Mouse (Mus musculus) v-Abl transformed pro-B cells (cell line): ENCODE measurements around the gene Arl10.

Source experiments
- in situ Hi-C, 2 experiments: fragments of 400-800 bp; cut with MboI; formaldehyde crosslinking; loops; one replicate each; pipeline ENCODE4 v1.15.1; 2025; ENCODE audit not compliant: unreplicated experiment in 2 of 2

The Arl10 gene

DNA sequence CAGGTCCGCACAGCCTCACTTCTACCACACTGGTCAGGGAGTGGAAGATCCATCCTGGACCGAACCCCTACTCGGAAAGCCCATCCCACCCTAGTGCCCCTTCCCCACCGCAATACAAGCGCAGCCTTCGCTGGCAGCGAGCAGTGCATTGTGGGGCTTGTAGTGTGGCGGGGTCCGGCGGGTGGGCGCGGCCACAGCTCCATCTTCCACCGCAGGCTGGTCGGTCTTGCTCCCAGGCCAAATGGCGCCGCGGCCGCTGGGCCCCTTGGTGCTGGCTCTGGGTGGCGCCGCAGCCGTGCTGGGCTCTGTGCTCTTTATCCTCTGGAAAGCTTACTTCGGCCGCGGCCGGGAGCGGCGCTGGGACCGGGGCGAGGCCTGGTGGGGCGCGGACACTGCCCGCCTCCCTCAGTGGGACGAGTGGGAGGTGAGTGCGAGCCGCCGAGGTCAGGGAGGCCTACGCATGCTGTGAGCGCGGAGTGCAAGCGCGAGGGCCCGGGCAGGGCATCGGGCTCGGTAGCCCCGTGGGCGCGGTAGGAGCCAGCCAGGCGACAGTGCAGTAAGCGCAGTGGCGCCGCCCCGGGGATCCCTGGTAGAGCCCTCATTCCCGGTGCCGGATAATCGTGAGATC is at the start of gene Arl10:
Gene Arl10, plus strand, starts transcription at position 162 of the 628 bp plus-strand sequence.
- in situ Hi-C loops: no loop called here

DNA sequence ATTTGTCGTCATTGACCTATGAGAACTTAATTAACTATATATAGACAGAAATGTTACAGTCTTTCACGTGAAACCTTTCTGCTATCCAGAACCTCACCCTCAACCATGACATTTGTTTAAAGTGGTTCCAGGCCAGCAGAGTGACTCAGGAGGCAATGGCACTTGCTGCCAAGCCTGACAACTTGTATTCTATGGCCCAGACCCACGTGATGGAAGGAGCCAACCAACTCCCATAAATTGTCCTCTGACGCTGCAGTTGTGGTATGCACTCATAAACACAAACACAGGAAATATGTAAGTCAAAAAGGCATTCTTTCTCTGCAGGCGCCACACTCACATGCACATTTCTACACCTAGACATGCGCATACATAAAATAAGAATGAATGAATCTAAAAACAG is 47.7 kb upstream of the Arl10 start:
- in situ Hi-C loops: no loop called here

DNA sequence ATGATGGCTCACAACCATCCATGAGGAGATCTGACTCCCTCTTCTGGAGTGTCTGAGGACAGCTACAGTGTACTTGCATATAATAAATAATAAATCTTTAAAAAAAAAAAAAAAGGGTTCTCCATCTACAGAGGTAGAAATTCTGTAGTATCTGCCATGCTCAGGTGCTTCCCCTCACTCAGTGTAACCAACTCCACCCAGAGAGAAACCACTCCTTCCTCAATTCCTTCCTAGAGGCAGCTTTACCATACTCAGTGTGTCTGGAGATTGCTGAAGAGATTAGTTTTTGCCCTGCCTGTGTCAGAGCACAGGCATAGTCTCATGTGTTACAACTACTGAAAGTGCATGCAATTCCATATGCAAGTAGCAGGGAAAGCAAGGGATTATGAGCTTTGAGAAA is 42.7 kb upstream of the Arl10 start:
- in situ Hi-C loops: loop anchor here in 1 of 2 experiments (10.0 kb wide), 1 partner anchor 427 kb away; no protein-coding TSS in a partner anchor

DNA sequence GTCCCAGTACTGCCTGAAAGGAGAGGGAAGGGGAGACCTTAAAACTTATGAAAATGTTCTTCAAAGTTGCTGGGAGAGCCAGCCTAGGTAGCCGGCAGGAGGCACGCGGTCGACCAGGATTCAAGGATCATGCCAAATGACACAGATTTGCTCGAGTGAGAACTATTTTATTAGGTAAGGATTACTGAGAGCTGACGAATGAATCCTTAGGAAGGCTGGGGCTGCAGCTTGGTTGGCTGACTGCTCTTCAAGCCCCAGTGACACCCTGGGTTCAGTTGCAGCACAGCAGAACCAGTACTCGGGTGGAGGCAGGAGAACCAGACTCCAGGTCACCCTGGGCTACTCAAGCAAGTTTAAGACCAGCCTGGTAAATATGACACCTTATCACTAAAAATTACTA is 26.8 kb upstream of the Arl10 start:
- in situ Hi-C loops: no loop called here

DNA sequence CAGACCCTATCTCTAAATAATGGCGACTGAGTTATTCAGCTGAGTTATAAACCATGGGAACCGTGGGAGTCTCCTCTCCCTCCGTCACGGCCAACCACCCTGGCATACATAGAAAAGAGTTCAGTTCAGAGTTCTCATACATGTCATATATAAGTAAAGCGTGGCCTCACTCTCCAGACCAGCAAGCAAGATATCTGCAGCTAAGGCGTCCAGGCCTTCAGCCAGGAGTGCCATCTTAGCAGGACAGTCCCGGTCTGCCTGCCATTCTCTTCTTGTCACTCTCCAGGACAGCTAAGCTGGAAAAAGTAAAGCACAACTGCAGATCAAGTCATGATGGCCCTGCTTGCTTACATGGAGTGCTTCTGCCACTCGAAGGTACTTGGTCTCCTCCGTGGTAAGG is 18.6 kb upstream of the Arl10 start:
- in situ Hi-C loops: no loop called here

DNA sequence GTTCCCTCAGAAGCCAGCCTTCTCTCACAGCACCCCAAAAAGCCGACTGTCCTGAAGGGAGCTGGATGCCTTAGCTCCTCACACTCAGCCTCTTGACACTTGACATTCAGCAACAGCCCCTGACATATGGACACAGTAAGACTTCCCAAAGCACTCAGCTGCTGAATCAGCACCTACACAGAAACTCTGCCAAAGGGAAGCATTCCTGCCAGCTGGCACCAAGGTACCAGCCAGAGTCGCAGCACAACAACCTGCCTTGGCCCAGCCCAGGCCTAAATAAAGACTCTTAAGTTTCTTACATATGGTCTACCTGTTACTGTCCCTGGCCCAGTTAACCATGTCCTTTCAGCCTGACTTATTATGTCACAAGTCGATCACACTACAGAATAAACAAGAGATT is 18.0 kb upstream of the Arl10 start:
- in situ Hi-C loops: no loop called here

DNA sequence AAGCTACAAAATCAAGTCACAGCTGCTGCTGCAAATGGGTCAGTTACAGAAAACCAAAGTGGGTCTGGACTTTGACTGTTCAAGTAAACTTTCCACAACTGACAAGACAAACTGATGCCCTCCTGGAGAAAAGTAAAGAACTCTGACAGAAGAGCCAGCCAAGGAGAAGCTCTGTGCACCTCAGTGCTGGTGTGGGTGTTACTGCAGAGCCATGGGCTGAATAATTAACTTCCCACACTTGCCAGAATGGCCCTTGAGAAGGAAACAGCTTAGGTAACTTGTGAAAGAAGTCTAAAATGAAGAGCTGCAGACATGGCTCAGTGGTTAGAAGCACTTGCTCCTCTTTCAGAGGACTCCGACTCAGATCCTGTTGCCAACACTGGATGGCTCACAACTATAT is 17.2 kb upstream of the Arl10 start:
- in situ Hi-C loops: no loop called here

DNA sequence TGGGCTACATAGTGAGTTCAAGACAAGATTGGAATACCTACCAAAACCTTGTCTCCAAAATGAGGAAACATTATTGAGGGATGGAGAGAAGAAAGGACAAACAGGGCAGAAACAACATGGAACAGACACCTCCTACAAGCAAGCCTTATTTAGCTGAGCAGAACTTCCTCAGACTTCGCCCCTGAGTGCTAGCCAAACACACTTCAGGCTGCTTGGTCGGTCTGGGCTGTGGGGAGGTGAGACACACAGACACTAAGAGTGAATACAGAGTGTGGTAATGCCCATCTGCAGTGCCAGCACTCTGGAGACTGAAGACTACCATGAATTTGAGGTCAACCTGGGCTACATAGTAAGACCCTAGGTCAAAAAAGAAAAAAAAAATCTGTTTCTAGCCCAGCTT is 15.2 kb upstream of the Arl10 start:
- in situ Hi-C loops: no loop called here

DNA sequence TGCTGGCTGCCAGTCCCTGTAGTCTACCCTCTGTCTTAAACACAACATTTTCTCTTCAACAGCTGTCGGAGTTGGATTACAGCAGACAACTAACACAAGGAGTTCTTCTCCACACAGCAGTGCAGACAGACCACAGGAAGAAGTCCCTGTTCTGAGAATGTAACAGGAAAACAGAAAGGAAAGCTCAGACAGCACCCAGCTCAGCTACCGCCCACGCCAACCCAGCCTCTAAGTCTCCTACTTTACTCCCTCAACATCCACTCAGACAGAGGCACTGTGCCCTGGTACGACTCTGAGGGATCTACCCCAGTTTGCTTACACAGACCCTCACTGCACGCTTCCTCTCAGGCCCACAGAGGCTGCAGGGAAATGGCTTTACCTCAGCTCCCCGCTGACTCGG is 14.2 kb upstream of the Arl10 start:
- in situ Hi-C loops: no loop called here

DNA sequence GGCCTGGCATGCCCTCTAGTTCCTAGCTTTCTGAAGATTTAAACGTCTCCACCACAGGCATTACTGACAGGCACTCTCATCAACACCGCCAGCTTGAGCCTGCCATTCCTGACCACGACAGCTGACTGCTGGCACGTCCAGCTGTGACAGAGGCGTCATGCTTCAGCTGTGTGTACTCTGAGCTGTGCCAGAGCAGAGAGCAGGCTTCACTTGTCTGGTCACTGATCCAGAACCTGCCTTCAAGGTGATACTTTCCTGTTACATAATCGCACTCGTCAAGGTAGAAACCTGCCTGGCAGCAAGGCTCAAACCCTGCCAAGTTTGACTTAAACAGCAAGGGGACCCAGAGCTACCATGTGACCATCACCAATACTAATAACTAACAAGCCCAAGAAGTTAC is 12.3 kb upstream of the Arl10 start:
- in situ Hi-C loops: no loop called here

DNA sequence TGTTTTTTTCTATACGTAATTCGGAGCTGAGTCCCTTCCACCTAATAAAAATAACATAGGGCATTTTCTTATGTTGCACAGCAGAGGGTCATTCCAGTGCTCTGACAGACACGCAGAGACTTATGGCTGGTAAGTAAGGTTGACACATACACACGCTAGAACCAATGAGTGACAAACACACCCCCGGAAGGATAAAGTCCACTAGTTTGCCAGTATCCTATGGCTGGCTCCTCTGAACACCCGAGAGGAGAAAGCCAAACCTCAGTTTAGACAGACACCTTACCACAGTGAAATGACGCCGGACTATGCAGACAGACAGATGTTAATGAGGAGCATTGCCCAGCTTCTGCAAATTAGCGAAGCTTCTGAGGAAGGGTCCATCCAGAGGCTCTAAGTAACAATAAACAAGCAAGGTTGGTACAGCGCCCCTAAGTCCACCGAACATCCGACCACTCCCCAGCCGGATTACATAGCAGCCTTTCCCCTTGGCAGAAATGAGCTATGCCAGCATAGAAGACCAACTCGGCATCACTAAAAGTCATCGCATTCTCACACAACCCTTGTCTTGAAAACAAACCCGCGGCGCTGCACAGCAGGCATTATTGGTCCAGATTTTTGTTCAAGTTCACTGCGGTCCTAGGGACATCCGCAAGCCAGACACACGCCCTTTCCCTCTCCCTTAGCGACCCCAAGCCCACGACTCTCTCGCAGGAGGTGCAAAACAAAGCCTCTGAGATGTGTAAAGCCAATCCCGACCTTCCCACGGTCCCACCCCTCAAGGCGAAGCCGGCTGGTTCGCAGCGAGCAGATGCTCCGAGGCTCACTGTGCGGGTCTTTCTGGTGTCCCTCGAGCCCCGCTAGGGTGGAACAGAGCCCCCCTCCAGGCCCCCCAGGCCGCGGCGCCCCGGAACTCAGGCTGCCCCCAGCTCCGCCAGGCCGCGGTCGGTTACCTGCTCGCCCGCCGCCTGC is 10.3 kb upstream of the Arl10 start:
- in situ Hi-C loops: no loop called here

DNA sequence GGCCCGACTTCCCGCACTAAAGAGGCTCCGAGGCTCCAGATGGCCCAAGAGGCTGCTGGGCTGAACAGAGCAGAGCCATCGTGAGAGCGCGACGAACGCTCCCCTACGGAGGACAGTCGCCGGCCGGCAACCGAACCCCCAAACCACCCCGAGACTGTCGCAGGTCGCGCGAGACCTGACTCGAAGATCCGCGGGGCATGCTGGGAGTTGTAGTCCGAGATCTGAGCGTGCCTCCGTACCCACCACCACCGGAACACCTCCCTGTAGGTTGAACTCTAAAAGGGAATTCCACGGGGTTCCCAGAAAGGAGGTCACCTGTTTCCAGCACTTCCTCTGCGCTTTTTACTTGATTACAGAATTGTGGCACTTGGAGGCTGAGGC is 9.6 kb upstream of the Arl10 start, which contains the start of gene 4833439L19Rik:
Gene 4833439L19Rik, minus strand, starts transcription at position 235 of the 381 bp plus-strand sequence.
- in situ Hi-C loops: no loop called here

DNA sequence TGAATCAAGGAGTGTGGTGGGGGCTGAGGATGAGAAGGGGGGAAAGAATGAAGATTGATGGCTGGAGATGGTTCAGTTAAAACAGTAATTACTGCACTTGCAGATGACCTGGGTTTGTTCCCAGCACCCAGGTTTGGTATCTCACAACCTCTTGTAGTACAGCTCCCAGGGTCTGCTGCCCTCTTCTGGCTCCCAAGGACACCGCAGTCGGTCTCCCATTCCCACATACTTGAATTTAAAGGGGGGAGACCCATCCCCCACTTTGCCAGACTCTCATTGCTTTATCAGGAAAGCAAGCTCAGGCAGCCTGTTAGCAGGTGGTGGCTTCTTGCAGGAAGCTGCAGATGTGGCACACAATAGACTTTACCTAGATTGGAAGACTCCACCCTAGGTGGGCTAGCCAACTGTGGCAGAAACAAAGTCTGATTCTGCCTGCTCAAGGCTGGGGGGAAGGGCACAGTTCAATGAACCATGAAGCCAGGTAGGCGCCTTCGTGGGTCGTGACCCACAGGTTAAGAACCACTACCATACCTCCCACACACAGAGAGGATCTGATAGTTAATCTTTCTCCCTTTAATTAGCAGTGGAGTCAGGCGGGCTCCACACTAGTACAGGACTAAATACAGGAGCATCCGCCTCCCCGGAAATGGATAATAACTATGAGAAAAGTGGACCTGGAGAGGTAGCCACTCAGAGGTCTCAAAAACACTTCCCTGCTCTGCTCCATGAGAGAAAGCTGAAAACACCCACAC is 9.0 kb upstream of the Arl10 start:
- in situ Hi-C loops: no loop called here

DNA sequence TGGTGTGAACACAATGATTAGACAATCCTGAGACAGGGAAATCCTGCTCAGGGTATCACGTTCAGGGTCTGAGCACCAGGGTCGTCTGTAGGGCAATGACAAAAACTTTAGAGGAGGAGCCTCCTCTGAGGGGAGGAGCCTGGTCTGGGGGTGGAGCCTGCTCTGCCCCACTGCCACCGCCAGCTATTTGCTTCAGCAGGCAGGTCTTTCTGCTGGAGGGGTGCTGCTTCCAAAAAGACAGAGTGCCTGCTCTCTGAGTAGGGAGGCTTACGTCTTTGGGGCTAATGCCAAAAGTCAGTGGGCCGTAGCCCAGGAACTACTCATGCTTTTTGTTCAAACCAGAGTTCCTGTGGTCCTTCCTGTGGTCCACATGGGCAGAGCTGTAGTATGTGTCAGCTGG is 6.4 kb upstream of the Arl10 start:
- in situ Hi-C loops: no loop called here

DNA sequence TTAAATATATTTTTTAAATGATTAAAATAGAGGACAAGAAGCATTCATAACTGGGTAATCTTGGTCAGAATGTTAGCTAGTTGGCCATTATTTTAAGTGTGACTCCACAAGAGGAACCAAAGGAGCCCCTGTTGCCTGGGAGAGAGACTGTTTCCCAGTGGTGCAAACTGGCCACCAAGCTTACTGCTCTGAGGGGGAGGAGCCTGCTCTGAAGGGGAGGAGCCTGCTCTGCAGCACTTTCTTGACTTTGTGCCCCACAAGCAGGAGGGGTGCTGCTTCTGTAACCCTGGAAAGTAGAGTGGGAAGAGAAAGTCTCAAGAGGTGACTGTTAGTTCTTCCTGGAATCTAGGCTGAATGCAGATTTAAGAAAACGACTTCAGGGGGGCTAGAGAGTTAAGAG is 5.5 kb upstream of the Arl10 start:
- in situ Hi-C loops: no loop called here

DNA sequence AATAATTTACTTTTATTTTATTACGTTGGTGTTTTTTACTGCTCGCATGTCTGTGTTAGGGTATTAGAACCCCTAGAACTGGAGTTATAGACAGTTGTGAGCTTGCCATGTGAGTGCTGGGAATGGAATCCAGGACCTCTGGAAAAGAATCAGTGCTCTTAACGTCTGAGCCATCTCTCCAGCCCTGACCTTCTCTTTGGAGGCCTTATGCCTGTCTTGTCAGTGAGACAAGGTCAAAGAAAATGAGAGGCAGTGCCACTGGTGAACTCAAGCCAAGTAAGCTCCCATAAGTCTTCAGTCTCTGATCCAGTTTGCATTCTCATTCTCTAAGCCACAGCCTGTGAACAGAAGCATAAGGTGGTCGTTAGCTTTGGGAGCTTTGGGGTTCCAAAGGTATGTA is 4.1 kb upstream of the Arl10 start:
- in situ Hi-C loops: no loop called here

DNA sequence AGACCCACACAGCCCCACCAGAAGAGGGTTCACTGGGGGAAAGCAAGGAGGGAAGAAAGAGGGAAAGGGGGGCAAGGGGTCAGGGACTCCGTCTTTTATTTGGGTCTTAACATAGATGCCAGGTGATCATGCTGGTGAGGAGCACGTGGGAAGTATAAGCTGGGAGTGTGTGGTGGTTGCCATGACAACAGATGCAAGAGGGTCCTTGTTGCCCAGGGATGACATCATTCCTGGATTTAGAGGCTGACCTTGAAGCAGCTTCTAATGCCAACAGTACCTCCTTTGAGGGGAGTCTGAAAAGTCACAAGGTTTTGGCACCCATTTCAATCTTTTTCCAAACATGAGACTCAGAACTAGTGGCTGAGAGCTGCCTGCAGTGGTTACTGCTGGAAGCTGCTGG is 3.2 kb upstream of the Arl10 start:
- in situ Hi-C loops: no loop called here

DNA sequence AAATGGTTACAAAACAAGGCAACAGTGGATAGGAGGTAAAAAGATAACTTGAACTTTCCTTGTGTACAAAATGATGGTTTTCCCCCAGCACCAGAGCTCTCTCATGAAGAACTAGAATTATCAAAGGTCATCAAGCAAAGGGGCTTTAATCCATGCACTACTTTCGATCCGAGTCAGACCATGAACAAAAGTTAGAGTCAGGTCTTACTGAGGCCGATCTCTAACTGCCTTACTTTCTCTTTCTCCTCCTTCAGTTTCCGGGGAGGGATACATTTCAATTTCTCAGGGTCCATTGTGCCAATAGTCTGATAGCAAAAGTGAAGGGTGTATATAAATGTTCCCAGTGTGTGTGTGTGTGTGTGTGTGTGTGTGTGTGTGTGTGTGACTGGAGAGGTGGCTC is 2.2 kb upstream of the Arl10 start:
- in situ Hi-C loops: no loop called here

DNA sequence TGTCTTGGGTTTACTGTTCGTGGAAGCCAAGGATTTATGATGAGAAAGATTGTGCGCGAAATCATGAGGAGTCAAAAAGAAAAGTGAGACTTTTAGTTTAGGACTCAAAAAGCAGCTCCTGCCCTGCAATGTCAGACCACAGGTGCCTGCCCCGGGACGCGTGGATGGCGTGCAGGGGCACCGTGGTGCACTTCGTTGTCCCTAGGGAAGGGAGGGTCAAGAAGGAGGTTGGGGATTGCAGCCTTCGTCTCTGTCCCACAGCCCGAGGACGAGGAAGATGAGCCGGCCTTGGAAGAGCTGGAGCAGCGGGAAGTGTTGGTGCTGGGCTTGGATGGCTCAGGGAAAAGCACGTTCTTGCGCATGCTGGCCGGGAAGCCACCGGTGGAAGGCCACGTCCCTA is 674 bp downstream of the Arl10 start:
- in situ Hi-C loops: no loop called here

DNA sequence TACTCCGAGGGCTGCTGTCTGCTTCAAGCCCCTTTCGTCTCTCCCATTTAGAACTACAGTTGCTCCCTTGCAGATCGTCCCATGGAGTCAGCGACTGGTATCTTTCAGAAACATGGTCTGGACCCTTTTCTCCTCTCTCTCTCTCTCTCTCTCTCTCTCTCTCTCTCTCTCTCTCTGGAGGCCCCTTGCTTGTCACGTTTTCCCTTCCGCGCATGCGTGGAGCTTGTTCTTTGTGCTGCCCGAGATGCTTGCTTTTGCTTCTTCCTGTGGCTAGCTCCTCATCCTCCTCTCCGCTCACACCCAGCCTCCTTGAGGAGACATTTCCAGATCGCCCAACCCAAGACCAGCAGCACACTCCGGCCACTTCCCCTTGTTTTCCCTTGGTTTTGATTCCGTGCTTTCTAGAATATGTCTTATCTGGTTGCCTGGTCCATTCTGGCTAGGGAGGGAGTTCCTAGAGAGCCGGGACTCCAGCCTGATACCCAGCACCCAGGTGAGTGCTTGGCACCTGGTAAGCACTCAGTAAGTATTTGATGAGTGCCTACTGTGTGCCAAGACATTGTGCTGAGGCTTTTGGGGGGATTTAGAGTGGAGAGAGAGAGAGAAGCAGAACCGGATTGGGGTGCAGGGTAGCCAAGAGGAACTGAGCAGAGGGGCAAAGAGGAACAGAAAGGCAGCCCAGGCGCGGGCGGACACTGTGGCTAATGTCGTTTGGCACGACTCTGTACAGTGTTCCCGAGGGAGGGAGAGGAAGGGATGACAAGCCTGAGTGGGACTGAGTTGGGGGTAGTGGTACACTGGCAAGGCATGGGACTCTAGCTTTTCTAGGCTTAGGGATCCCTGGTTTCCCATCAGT is 3.1 kb downstream of the Arl10 start:
- in situ Hi-C loops: no loop called here
